Mouse (Mus musculus) spleen, postnatal 36 days (tissue): ENCODE data around the gene Ccdc125.

Source experiments
- DNase-seq, 2 experiments: peaks; one replicate each; pipeline ENCODE4 v3.0.0; 2022; ENCODE audit warnings: low spot score in 2 of 2, mixed read lengths in 1 of 2

Ccdc125 gene

GRCm38 (mm10) chr13:100669291-100670022 lies at the start of gene Ccdc125:
Gene Ccdc125 (plus strand): TSS chr13:100669717.
- DNase-seq: peak; percentile 10 to 31

GRCm38 (mm10) chr13:100622241-100622640 lies 47.3 kb upstream of the Ccdc125 start:
- no peak for DNase-seq

- no peak for DNase-seq
Observed at GRCm38 (mm10) chr13:100634106-100634691, 35.3 kb upstream of the Ccdc125 start.

- peak; percentile 9 to 38 for DNase-seq
Observed at GRCm38 (mm10) chr13:100642471-100643209, 26.9 kb upstream of the Ccdc125 start.

- no peak for DNase-seq
Observed at GRCm38 (mm10) chr13:100648223-100648622, 21.3 kb upstream of the Ccdc125 start.

- DNase-seq: peak; percentile 92
Observed at GRCm38 (mm10) chr13:100650550-100651438, 18.7 kb upstream of the Ccdc125 start, which contains the start of the genes Ak6 and Rad17. Gene Ak6 (plus strand): TSS chr13:100650979. Gene Rad17 (minus strand): TSS chr13:100651051.

GRCm38 (mm10) chr13:100651439-100652186 lies 17.9 kb upstream of the Ccdc125 start, which contains the start of gene Taf9:
Gene Taf9 (plus strand): TSS chr13:100651579.
- DNase-seq: no peak

GRCm38 (mm10) chr13:100658091-100658490 lies 11.4 kb upstream of the Ccdc125 start:
- no peak for DNase-seq

GRCm38 (mm10) chr13:100659864-100660456 lies 9.6 kb upstream of the Ccdc125 start:
- DNase-seq: peak; percentile 32 to 45

- peak in 1 of 2 experiments; percentile 22 for DNase-seq
Observed at GRCm38 (mm10) chr13:100670181-100670741, 744 bp downstream of the Ccdc125 start.

GRCm38 (mm10) chr13:100675936-100676635 lies 6.6 kb downstream of the Ccdc125 start:
- DNase-seq: no peak

GRCm38 (mm10) chr13:100681615-100682014 lies 12.1 kb downstream of the Ccdc125 start:
- DNase-seq: peak; percentile 15 to 17

GRCm38 (mm10) chr13:100682837-100683236 lies 13.3 kb downstream of the Ccdc125 start:
- peak in 1 of 2 experiments; percentile 17 for DNase-seq

GRCm38 (mm10) chr13:100684355-100684754 lies 14.8 kb downstream of the Ccdc125 start:
- DNase-seq: no peak

- no peak for DNase-seq
Observed at GRCm38 (mm10) chr13:100687513-100687912, 18.0 kb downstream of the Ccdc125 start.

GRCm38 (mm10) chr13:100697541-100697940 lies 28.0 kb downstream of the Ccdc125 start:
- DNase-seq: no peak

GRCm38 (mm10) chr13:100698866-100699265 lies 29.3 kb downstream of the Ccdc125 start:
- no peak for DNase-seq

- DNase-seq: no peak
Observed at GRCm38 (mm10) chr13:100703468-100703867, 34.0 kb downstream of the Ccdc125 start.

- no peak for DNase-seq
Observed at GRCm38 (mm10) chr13:100706206-100706605, 36.7 kb downstream of the Ccdc125 start.
